Mouse (Mus musculus): ENCODE measurements at regions not wholly inside any gene's neighbourhood (a gene's known extent, or its start where the extent isn't known, plus 50 kb on each side); places are given as distances from the start of the nearest gene placed in this dataset.

DNA sequence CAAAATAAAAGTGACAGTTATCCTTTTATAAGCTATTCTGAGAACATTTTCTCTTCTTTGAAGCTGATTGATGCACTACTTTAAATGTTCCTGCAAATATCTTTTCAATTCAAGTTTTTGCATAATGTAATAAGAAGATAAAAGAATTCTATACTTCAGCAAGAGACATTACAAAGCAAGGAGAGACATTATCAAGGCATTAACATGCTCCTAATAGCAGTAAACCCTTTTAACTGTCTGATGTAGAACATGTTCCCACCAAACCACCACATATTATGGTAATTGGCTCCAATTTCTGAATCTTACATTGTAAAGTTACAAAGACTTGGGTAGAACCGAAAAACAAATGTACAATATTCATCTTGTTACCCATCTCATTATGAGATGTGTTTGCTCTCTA is 69.4 kb downstream of the Rwdd3 start:
- TF ChIP-seq POLR2A (IDR thresholded peaks at IDR 0.05; ENCODE audit: low read depth, low read length) (no peak), ZC3H11A (IDR thresholded peaks at IDR 0.05; ENCODE audit: low read depth, low read length) (no peak), EP300 (IDR thresholded peaks at IDR 0.05; ENCODE audit: low read length) (no peak), CTCF (conservative IDR thresholded peaks at IDR 0.05 in 1 of 2, IDR thresholded peaks at IDR 0.05 in 1 of 2; ENCODE audit: low read depth in 2 of 2, low read length in 2 of 2) (no peak), ELF1 (IDR thresholded peaks at IDR 0.05; ENCODE audit: low read depth, low read length) (no peak), MXI1 (IDR thresholded peaks at IDR 0.05; ENCODE audit: low read depth, low read length) (no peak), NRF1 (IDR thresholded peaks at IDR 0.05; ENCODE audit: low read depth, low read length) (no peak), MAFK (IDR thresholded peaks at IDR 0.05; ENCODE audit: insufficient replicate concordance, low read length) (no peak)
